Mouse (Mus musculus) embryonic stem cell, embryonic (primary cell): Measurements from ENCODE around the gene Tmem209.

ENCODE experiments used
- CTCF ChIA-PET, 4 experiments: fragments of 300-600 bp in 2 of 4; fragments of 350-600 bp in 2 of 4; sonication (Branson Sonifier 250); formaldehyde crosslinking; loops; one replicate each; lab custom pipeline; 2022; ENCODE audit warnings: inconsistent platforms in 2 of 4; lab: Charles Lee
- POLR2A ChIA-PET, 4 experiments: fragments of 300-600 bp in 2 of 4; fragments of 350-600 bp in 2 of 4; sonication (Branson Sonifier 250); formaldehyde crosslinking; loops; one replicate each; lab custom pipeline; 2022; ENCODE audit warnings: antibody characterized with exemption in 4 of 4, inconsistent platforms in 1 of 4; lab: Charles Lee

Tmem209 gene

DNA sequence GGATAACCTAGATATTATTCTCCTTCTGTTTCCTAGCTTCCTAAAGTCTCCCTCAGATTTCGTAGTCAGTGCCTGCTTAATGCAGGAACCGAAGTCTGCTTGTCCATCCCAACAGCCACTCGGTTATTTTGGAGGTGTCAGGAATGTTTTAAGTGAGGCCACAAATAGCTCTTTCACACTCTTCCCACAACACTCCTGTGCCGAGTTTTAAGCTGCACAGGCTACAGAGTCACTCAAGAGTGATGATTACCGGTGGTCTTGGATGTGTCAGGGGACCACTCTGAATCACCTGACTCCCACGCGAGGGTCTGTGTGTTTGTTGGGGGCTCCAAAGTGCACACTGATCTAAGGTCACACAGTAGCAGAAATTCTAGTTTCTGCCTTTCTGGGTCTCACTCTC is 36.1 kb upstream of the Tmem209 start:
- POLR2A ChIA-PET: interaction anchor here in 2 of 4 experiments (0.6 to 1.3 kb wide), 6 partner anchors 17 to 323 kb away, joined by 3 to 4 read pairs (median 3); no protein-coding TSS in a partner anchor

DNA sequence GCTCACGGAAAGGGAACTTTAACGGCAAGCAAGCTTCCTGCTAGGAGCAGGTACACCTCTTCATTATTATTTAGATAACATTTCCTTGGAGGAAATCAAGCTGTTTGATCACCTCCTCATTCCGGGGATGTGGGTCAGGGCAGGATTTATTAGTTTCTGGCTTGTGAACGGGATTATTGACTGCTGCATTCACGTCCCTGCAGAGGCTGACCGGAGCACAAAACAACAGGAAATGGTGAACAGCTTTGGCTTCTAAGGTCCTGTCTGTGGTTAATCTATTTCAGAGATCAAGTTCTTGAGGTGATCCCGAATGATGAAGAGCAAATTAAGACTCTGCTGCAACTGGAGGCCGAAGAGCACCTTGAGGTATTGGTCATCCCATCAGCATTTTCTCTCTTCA is 34.3 kb upstream of the Tmem209 start:
- POLR2A ChIA-PET: interaction anchor here (0.5 to 1.4 kb wide), 10 partner anchors 13 to 584 kb away, joined by 3 to 6 read pairs (median 3); partner anchors contain the start of genes Ssmem1 (in 2 of the 4) and Tmem209 (in 2 of the 4)
- CTCF ChIA-PET: interaction anchor here in 1 of 4 experiments (1.4 kb wide), 1 partner anchor 9 kb away, joined by 10 read pairs; no protein-coding TSS in a partner anchor

More for the DNA sequence above, 36.1 kb upstream of the Tmem209 start:
- CTCF ChIA-PET: interaction anchor here in 3 of 4 experiments (0.6 to 2.2 kb wide), 3 partner anchors 10 to 437 kb away, joined by 3 to 9 read pairs (median 4); no protein-coding TSS in a partner anchor

DNA sequence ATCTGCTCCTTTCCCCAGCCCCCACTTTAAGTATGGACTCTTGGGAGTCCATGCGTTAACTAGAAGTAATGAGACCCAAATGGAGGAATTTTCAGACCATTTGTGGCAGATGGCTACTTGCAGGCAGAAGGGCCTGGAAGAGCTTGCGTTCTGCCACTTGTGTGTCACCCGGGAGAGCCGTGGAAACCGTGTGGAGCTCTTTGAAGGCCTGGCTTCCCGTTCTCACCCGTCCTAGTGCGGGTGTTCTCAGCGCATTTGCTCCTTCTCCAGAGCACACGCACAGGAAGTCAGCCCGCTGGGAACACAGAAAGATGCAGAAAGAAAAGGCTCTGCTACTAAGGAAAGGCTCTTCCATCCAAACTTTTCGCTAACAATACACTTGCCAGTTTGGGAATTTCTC is 33.5 kb upstream of the Tmem209 start:
- POLR2A ChIA-PET: interaction anchor here (0.5 to 1.4 kb wide), 7 partner anchors 9 to 197 kb away, joined by 3 to 5 read pairs (median 3); partner anchors contain the start of genes Ssmem1 (in 1 of the 4) and Tmem209 (in 1 of the 4)
- CTCF ChIA-PET: interaction anchor here in 2 of 4 experiments (0.6 to 1.4 kb wide), 2 partner anchors 8 to 468 kb away, joined by 4 to 10 read pairs; no protein-coding TSS in a partner anchor

DNA sequence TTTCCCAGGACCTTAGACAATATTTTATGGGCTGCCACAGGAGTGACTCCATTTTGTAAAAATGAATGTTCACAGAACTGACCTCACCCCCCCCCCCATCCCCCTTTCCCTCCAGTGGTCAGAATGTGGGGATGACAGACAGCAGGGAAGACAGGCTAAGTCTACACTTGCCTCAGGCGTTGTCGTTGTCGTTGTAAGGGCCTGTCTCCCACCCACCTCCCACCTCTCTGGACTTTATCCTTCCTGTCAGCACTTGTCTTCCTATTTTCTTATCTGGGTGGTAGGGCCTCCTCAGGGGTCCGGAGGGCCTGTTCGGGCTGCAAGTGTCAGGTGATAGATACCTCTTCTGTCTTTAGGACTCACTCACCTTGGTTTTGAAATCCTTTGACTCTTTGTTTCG is 32.7 kb upstream of the Tmem209 start:
- POLR2A ChIA-PET: interaction anchor here in 1 of 4 experiments (0.6 to 1.4 kb wide), 2 partner anchors 32 to 690 kb away, joined by 3 to 5 read pairs; partner anchors contain the start of genes Ssmem1 and Tmem209
- CTCF ChIA-PET: no interaction called here

DNA sequence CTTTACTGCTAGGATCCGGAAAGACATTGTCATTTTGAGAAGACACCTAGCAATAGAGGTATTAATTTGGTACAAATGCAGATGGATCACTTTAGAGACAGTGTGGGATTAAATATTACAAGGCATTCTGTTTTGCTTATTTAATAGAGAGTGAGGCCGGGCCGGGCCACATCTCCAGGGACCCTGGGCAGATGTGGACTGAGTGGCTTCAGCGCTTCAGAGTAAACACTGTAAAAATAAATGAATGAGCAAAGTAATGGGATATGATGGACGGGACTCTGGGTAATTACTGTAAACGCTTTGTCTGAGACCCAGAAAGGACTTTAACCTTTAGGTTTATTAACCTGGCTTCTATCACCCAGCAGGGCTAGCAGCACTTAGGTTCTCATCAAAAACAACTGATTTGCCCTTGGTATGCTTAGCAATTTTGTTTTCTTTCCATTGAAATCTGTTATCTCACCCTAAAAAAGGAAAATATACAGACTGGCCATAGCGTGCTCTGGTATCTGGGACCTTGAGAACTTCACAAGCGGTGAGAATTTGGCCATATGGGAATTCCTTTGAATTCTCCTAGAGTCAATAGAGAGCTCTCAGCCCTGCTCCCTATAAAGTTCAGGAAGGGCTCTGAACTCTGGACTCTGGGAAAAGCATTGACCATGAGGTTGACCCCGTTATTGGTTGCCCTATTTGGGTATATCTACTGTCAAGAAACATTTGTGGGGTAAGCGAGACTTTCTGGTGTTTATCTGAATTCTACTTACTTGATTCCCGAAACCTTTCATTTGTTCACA is 31.6 kb upstream of the Tmem209 start, which contains the start of gene Cpa2:
Cpa2 (plus strand) TSS at position 574 of the 791 bp plus-strand sequence.
- ChIA-PET CTCF (no interaction called here), POLR2A (interaction anchor here in 1 of 4 experiments (0.7 to 1.4 kb wide), 2 partner anchors 31 kb away, joined by 3 read pairs; partner anchors contain the start of genes Ssmem1 and Tmem209)

DNA sequence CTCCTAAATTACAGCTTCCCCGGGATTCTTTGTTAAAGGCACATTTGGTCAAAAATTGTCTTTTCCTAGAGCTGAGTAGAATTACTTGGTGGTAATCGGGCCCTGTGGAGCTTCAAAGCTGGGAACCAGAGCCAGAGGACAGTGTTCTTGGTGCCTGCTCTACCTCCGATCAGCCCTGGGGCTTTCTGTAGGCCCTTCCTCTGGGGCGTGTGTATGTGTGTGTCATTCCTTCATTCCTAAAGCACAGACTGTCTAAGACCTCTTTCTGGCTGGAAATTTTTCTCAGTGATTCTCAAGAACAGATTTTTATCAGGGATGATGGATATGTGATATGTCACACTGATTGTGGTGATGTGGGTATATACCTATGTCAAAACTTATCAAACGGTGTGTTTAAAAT is 29.2 kb upstream of the Tmem209 start:
- CTCF ChIA-PET: interaction anchor here in 2 of 4 experiments (1.0 to 1.1 kb wide), 2 partner anchors 444 to 494 kb away, joined by 3 to 5 read pairs; no protein-coding TSS in a partner anchor
- POLR2A ChIA-PET: interaction anchor here in 1 of 4 experiments (0.6 to 1.9 kb wide), 3 partner anchors 14 to 67 kb away, joined by 3 to 9 read pairs (median 4); partner anchors contain the start of genes Ssmem1 and Tmem209

DNA sequence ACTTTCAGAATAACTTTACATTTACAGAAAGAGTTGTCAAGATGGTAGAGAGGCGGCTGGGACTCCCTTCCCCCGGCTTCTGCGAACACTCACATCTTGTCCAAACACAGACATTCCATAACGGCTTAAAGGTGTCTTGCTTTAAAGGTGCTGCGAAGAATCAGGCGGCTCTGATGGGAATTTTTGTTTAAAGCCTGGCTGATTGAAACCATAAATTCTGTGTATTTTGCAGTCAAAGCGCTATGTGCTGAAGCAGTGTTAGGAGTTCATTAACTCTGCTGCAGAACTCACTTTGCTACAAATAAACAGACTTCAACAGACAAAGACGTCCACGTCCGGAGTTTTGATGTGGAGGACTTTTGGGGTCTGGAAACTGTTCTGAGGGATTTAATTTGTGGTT is 28.7 kb upstream of the Tmem209 start:
- CTCF ChIA-PET: interaction anchor here in 1 of 4 experiments (1.0 kb wide), 1 partner anchor 444 kb away, joined by 5 read pairs; no protein-coding TSS in a partner anchor
- POLR2A ChIA-PET: interaction anchor here in 1 of 4 experiments (0.6 to 1.9 kb wide), 3 partner anchors 15 to 418 kb away, joined by 3 to 9 read pairs (median 4); partner anchors contain the start of genes Ssmem1 and Tmem209

DNA sequence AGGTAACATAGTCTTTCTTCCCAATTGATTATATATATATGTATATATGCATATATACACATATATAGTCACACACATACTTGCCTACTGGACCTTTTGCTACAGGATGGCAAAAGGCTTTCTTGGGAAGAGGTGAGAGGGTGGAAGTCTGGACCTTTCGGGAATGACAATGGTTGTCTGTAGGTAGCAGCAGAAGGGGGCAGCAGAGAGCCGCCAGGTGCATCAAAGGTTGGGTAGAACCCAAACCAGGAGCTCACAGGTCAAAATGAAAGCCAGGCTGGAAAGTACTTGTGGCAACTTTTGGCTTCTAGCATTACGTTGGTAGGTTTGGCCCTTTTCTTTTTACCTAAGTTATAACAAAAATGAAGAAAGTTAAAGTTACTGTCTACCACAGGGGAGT is 25.8 kb upstream of the Tmem209 start:
- ChIA-PET POLR2A (interaction anchor here in 3 of 4 experiments (0.6 to 1.3 kb wide), 10 partner anchors 12 to 591 kb away, joined by 3 to 6 read pairs (median 4); partner anchors contain the start of genes Cep41 (in 1 of the 3), Ssmem1 (in 1 of the 3) and Tmem209 (in 1 of the 3)), CTCF (interaction anchor here (0.5 to 1.6 kb wide), 64 partner anchors 9 to 959 kb away, joined by 3 to 21 read pairs (median 4); partner anchors contain the start of genes Ssmem1 (in 2 of the 4), Tmem209 (in 2 of the 4) and Cep41 (in 1 of the 4))

DNA sequence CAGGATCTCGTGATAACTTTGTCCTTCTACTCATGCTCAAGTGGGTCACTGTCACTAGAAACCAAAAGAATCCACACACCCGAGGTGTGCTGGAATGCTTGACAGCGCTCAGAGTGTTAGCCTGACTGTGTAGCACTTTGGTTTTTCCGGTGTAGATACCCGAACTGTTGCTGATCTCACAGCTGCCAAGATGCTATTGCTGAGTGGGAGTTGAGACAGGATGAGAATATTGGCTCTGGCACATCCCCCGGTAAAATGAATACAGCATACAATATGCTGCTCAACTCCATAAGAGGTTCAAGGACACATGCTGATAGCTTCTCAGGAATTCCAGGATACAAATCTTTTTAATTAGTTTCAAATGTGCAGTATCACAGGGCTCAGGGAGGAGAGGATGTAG is 19.2 kb upstream of the Tmem209 start:
- POLR2A ChIA-PET: interaction anchor here in 3 of 4 experiments (0.6 to 5.6 kb wide), 9 partner anchors 8 to 509 kb away, joined by 3 to 67 read pairs (median 3); partner anchors contain the start of genes Ssmem1 (in 2 of the 3), Tmem209 (in 2 of the 3) and Klhdc10 (in 1 of the 3)
- CTCF ChIA-PET: interaction anchor here in 2 of 4 experiments (0.6 to 1.3 kb wide), 2 partner anchors 454 to 504 kb away, joined by 3 to 8 read pairs; no protein-coding TSS in a partner anchor

DNA sequence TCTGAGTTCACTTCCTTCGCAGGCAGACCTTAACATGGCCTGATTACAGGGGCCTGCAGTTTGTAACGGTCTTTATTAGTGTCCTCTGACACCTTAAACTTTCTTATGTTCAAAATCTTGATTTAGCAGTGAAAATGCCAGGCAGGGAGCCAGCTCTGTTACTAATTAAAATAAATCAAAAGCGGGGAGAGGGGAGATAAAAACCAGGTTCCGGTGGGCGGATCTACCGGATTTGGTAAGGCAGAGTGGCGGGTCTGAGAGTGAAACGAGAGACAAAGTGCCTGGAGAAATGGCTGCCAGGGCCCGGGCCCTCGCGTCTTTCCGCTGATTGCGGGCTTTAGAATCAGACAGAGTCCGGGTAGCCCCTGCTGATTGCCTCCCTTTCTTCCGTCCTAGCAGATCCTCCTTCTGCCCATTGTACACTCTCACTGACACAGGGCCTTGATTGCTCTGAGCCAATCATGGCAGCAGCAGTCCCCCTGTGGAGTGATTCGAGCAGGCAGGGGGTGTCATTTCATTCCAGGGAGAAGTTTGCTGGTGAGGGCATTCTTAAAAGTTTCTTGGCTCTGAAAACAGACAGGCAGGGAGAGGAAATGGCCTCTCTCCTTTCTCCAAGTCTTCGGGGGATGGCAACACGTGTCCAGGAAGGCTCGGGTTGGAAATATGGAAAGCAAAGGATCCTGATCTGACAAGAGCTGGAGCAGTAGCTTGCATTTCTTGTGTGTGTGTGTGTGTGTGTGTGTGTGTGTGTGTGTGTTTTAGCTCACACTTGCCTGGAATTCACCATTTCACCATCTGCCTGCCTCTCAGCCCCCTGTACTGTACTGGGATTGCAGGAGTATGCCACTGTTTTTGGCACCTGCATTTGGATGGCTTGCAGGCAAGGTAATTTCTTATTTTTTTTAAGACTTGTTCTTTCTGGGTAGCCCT is 17.3 kb upstream of the Tmem209 start:
- ChIA-PET CTCF (interaction anchor here in 2 of 4 experiments (1.5 kb wide), 2 partner anchors 9 kb away, joined by 5 to 8 read pairs; no protein-coding TSS in a partner anchor), POLR2A (interaction anchor here in 3 of 4 experiments (0.6 to 5.6 kb wide), 25 partner anchors 9 to 1150 kb away, joined by 3 to 67 read pairs (median 4); partner anchors contain the start of genes Ssmem1 (in 3 of the 3) and Tmem209 (in 2 of the 3))

DNA sequence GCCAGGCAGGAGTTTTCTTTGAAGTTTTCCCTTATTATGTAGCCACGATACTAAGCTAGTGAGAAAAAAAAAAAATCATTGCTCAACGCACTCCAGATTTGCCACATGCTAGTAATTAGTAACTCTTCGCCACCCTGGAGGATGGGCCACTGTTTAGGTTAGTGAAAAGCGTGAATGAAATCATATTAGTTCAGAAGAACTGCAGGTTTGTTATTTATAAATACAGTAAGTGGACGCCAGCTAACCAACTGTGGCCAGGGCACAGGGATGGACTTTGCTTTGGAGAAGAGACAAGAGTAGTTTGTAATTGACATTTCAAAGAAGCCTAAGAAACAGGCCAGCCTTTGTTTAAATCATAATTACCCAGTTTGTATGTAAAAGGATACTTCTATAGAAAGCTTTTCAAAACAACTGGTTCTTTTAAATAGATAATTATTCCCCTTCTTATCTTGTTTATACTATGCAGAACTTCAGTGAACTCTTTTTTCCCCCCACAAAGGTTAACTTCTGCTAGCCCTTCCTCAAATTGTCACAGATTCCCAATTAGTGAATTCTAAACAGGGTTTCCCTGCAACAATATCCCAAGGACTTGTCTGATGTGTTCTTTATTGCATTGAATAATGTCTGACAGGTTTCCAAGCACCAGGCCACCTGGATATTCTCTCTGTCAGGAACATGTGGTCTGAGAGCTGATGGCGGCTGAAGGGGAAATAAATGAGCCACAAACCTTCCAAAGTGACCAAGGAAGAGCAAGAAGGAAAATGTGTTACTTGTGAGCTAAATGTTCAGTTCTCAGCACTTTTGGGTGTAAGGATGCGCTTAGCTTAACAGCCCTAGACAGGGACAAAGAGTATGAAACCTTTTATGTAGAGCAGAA is 16.1 kb upstream of the Tmem209 start:
- POLR2A ChIA-PET: interaction anchor here in 3 of 4 experiments (0.5 to 5.6 kb wide), 23 partner anchors 8 to 1149 kb away, joined by 3 to 67 read pairs (median 4); partner anchors contain the start of genes Ssmem1 (in 3 of the 3) and Tmem209 (in 2 of the 3)
- CTCF ChIA-PET: interaction anchor here in 2 of 4 experiments (1.5 kb wide), 2 partner anchors 10 kb away, joined by 5 to 8 read pairs; no protein-coding TSS in a partner anchor

DNA sequence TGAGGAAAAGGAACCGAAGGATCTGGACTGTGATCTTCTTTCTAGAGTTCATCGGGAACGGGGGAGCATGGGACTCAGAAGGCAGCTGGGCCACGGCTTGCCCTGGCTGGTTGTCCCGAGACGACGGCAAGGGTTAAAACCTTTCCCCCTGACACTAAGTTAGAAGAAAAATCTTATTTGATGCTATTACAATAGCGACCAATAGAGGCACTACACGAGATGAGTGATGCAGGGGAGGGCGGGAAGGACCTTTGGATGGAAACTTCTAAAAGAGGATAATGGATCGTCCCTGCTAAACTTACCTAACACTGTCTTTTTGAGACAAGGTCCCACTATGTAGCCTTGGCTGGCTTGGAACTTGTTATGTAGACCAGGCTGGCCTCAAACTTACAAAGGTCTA is 10.8 kb upstream of the Tmem209 start:
- CTCF ChIA-PET: interaction anchor here in 3 of 4 experiments (0.5 to 1.8 kb wide), 4 partner anchors 15 to 275 kb away, joined by 4 to 8 read pairs (median 5); no protein-coding TSS in a partner anchor
- POLR2A ChIA-PET: interaction anchor here (0.6 to 3.6 kb wide), 8 partner anchors 9 to 59 kb away, joined by 3 to 37 read pairs (median 4); partner anchors contain the start of genes Ssmem1 (in 4 of the 4) and Tmem209 (in 4 of the 4)

DNA sequence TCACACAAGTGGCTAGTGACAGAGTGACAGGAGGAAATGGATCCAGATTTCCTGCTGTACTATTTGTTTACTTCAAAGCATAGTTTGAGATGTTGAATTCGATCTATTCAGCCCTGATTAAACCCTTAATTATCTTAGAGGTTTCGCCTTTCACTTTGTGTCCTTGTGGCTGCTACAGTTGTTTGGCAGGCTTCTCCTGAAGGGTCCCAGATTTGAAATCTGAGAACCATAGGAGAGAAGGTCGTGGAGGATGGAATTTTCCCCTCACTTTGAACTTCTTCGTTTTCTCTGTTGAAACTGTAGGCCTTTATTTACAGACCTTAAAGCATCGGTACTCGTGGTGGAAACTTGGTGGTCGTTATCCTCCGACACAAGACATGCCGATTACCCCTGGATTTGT is 4.7 kb upstream of the Tmem209 start:
- CTCF ChIA-PET: no interaction called here
- POLR2A ChIA-PET: interaction anchor here in 2 of 4 experiments (0.5 to 2.1 kb wide), 5 partner anchors 10 to 87 kb away, joined by 3 to 13 read pairs (median 5); no protein-coding TSS in a partner anchor

DNA sequence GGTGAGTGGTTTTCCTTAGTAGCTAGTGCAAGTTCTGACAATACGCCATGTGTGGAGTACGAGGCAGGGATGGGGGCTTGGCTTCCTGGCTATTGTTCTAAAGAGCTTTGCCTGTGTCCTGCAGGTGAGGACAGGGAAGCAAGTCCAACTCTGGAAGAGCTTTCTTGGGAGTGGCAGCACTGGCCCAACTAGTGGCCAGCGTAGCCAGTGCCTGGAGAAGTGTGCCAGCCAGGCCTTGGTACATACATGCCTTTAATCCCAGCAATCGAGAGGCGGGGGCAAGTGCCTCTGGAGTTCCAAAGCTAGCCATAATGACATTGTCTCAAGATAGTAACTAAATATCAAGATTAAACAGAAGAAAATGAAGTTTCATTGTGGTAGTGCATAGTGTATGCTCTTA is 708 bp upstream of the Tmem209 start:
- ChIA-PET CTCF (interaction anchor here in 3 of 4 experiments (0.6 to 2.0 kb wide), 10 partner anchors 12 to 1846 kb away, joined by 3 to 9 read pairs (median 3); no protein-coding TSS in a partner anchor), POLR2A (interaction anchor here (0.5 to 7.1 kb wide), 89 partner anchors 7 to 860 kb away, joined by 3 to 78 read pairs (median 5); partner anchors contain the start of genes Zc3hc1 (in 3 of the 4), Cep41 (in 2 of the 4), Klhdc10 (in 2 of the 4) and Cpa2 (in 1 of the 4))

DNA sequence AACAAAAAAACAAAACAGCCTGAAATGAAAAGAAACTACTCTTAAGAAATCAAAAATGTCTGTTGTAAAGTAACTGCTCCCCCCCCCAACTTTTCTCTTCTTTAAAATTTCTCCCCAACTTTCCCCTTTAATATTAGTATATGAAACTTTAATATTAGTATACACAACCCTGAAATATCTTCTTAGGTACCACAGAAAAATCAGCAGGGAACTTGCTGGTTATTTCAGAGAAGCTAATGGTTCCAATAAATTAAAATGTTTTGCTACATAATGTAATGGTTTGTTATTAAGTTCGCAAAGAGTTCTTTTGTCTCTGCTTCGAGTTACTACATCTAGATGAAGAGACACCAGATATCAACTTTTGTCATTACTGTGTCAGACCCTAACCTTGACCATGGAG is 759 bp downstream of the Tmem209 start:
- ChIA-PET POLR2A (interaction anchor here (0.8 to 7.1 kb wide), 90 partner anchors 7 to 862 kb away, joined by 3 to 78 read pairs (median 6); partner anchors contain the start of genes Zc3hc1 (in 3 of the 4), Cep41 (in 2 of the 4), Klhdc10 (in 2 of the 4) and Cpa4 (in 1 of the 4)), CTCF (interaction anchor here in 2 of 4 experiments (0.5 to 2.0 kb wide), 6 partner anchors 27 to 474 kb away, joined by 3 to 7 read pairs (median 3); partner anchors contain the start of genes Cep41 (in 1 of the 2) and Klhdc10 (in 1 of the 2))
